Mouse (Mus musculus) kidney, adult 2 months (tissue): ENCODE results near the gene Fkbp1b.

Source experiments
- CTCF ChIP-seq: fragments of 200-500 bp; conservative IDR thresholded peaks from 2 replicates; pipeline ENCODE4 v1.5.1; 2011; ENCODE audit warnings: low read depth, mild to moderate bottlenecking, control low read depth, low read length, moderate library complexity, mixed read lengths; ENCODE audit not compliant: insufficient read depth, insufficient read length
- POLR2A ChIP-seq: fragments of 200-500 bp; IDR thresholded peaks from one replicate; pipeline ENCODE4 v1.6.1; 2011; ENCODE audit warnings: low read depth, low read length, control low read depth

GRCm38 (mm10) chr12:4813636-4814035, 27.8 kb downstream of the Fkbp1b start:
- no peak for TF ChIP-seq CTCF
- no peak for TF ChIP-seq POLR2A
